Mouse (Mus musculus): Measurements from ENCODE around the gene Gga3. TPM values are rescaled to one million over a fixed set of nuclear protein-coding genes. Genes with fewer than 3 reads are reported as not detected.
A peak's percentile ranks its signal among the peaks of the same experiment; 100 is the strongest.

The Gga3 gene
- polyA plus RNA-seq, 1 experiment from 2014 or later, result 13.6 TPM

DNA sequence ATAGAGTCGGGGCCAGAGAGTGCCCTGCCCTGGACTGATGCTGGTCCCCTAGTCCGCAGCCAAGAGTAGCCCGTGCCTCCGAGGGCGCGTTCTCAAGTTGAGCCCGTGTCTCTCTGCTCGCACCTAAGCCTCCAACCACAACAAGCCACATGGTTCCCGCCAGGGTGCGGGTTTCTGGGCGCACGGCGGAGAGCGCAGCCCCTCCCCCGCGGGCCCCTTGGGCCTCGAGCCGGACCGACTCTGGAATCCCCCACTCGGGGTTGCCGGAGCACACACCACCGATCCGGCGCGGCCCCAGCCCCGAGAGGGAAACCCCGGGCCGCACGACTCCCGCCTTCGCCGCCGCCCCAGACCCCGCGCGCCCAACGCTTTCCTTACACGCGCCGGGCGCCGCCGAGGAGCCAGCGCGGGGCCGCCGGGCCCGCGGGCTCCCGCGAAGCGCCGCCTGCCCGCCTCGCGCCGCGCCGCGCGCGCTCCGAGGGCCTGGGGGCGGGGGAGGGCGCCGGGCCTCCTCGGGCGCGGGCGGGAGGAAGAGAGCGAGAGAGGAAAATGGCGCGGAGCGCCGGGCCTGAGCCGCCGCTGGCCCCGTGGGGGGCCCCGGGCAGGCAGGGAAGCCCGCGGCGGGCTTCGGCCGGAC, 68.3 kb downstream of the Gga3 start:
- peaks cover 6% of the 10 kb centered on the region for H3K36me3 ChIP-seq (replicated peaks; ENCODE audit: control insufficient read depth, insufficient read depth, low read depth, low read length)
- H3K4me2 ChIP-seq (ENCODE audit: low read depth, low read length), result peak overlapping the region; percentile 42
- peak; percentile 76 for DNase-seq (ENCODE audit: low spot score)
- no peaks in the 10 kb centered on the region for H3K4me1 ChIP-seq (ENCODE audit: control insufficient read depth, insufficient read depth, low read length)
- no peaks in the 10 kb centered on the region for H3K27me3 ChIP-seq (ENCODE audit: control insufficient read depth, insufficient read depth, low read length)
- H3K27ac ChIP-seq (replicated peaks; ENCODE audit: low read depth, low read length), result peak overlapping the region; percentile 98
- ATAC-seq (replicated peaks; ENCODE audit: insufficient number of reproducible peaks, low FRiP score, low TSS enrichment, low read depth), result peak; percentile 68
- peak overlapping the region; percentile 81 for H3K4me3 ChIP-seq (ENCODE audit: low read depth, low read length)
- no peaks in the 10 kb centered on the region for H3K9me3 ChIP-seq (replicated peaks; ENCODE audit: control insufficient read depth, low read length)
- under 1% methylated on average over 67 of the region's 84 CpGs for WGBS
- H3K9ac ChIP-seq (replicated peaks; ENCODE audit: low read length), result peak overlapping the region; percentile 99

DNA sequence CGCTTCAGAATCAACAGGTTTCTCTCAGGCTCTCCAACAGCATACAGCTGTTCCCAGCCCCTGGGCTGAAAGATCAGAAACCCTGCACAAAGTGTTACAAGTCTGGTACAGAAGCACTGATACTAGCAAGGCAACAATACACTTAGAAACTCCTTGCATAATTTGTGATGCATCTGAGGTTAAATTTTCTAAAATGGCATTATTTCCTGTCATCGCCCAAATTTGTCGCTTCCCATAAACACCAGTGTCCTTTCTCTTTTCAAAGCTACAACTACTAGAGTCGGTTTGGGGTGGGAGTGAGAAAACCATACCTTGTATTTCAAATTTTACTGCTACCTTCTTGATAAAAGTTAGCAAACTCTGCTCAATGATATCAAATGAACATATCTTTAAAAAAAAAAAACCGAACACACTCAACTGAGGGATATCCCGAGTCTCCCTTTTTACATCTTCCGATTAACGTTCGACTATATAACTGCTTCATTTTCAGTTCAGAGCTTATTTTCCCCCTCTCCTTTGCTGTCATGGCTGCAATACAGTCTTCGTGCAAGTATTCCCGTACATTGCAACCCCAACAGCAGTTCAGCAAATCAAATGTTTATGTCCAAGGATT, 69.0 kb downstream of the Gga3 start:
- WGBS, result 7% methylated on average over 11 of the region's 11 CpGs
- Histone ChIP-seq H3K9me3 (replicated peaks; ENCODE audit: control insufficient read depth, low read length) (no peaks in the 10 kb centered on the region), H3K36me3 (replicated peaks; ENCODE audit: control insufficient read depth, insufficient read depth, low read depth, low read length) (peaks cover 6% of the 10 kb centered on the region), H3K4me3 (ENCODE audit: low read depth, low read length) (peak overlapping the region; percentile 81), H3K27me3 (ENCODE audit: control insufficient read depth, insufficient read depth, low read length) (no peaks in the 10 kb centered on the region), H3K27ac (replicated peaks; ENCODE audit: low read depth, low read length) (peak overlapping the region; percentile 98), H3K4me1 (ENCODE audit: control insufficient read depth, insufficient read depth, low read length) (no peaks in the 10 kb centered on the region), H3K9ac (replicated peaks; ENCODE audit: low read length) (peak overlapping the region; percentile 99), H3K4me2 (ENCODE audit: low read depth, low read length) (peak overlapping the region; percentile 42)
- ATAC-seq (replicated peaks; ENCODE audit: insufficient number of reproducible peaks, low FRiP score, low TSS enrichment, low read depth), result no peak
- no peak for DNase-seq (ENCODE audit: low spot score)

Other genes with a start within 250 kb of the Gga3 start
- gene Hid1, start 236.3 kb downstream of the Gga3 start, polyA plus RNA-seq (2014; fragmentation: Nextera tagmentation; extraction: Ambion mirVana), result 6.9 and 7.1 TPM in 2 replicates
- 15.2 and 15.7 TPM in 2 replicates for gene Cdr2l, start 222.1 kb downstream of the Gga3 start, polyA plus RNA-seq (2014; fragmentation: Nextera tagmentation; extraction: Ambion mirVana)
- gene Mrpl58, start 200.3 kb downstream of the Gga3 start, polyA plus RNA-seq (2014; fragmentation: Nextera tagmentation; extraction: Ambion mirVana), result 217 and 221 TPM in 2 replicates
- gene Atp5h, start 184.1 kb downstream of the Gga3 start, polyA plus RNA-seq (2014; fragmentation: Nextera tagmentation; extraction: Ambion mirVana), result 893 and 931 TPM in 2 replicates
- gene Kctd2, start 183.9 kb downstream of the Gga3 start, polyA plus RNA-seq (2014; fragmentation: Nextera tagmentation; extraction: Ambion mirVana), result 18.8 and 21.0 TPM in 2 replicates
- not detected in 2 replicates for gene Trim80, start 163.5 kb downstream of the Gga3 start, polyA plus RNA-seq (2014; fragmentation: Nextera tagmentation; extraction: Ambion mirVana)
- gene Slc16a5, start 141.6 kb downstream of the Gga3 start, polyA plus RNA-seq (2014; fragmentation: Nextera tagmentation; extraction: Ambion mirVana), result 0.22 TPM in 1 of 2 replicates, not detected in the other
- gene Armc7, start 128.4 kb downstream of the Gga3 start, polyA plus RNA-seq (2014; fragmentation: Nextera tagmentation; extraction: Ambion mirVana), result 8.1 and 8.7 TPM in 2 replicates
- gene Nt5c, start 112.2 kb downstream of the Gga3 start, polyA plus RNA-seq (2014; fragmentation: Nextera tagmentation; extraction: Ambion mirVana), result 67.4 and 70.7 TPM in 2 replicates
- gene Jpt1, start 89.7 kb downstream of the Gga3 start, polyA plus RNA-seq (2014; fragmentation: Nextera tagmentation; extraction: Ambion mirVana), result 654 and 692 TPM in 2 replicates
- gene Sumo2, start 67.8 kb downstream of the Gga3 start, polyA plus RNA-seq (2014; fragmentation: Nextera tagmentation; extraction: Ambion mirVana), result 1,638 and 1,712 TPM in 2 replicates
- 204 and 210 TPM in 2 replicates for gene Nup85, start 39.6 kb downstream of the Gga3 start, polyA plus RNA-seq (2014; fragmentation: Nextera tagmentation; extraction: Ambion mirVana)
- 110 and 114 TPM in 2 replicates for gene Mrps7, start 126 bp downstream of the Gga3 start, polyA plus RNA-seq (2014; fragmentation: Nextera tagmentation; extraction: Ambion mirVana)
- gene Mif4gd, start 8.9 kb upstream of the Gga3 start, polyA plus RNA-seq (2014; fragmentation: Nextera tagmentation; extraction: Ambion mirVana), result 15.8 and 18.2 TPM in 2 replicates
- 19.9 and 20.2 TPM in 2 replicates for gene Slc25a19, start 24.2 kb upstream of the Gga3 start, polyA plus RNA-seq (2014; fragmentation: Nextera tagmentation; extraction: Ambion mirVana)
- 59.0 and 61.8 TPM in 2 replicates for gene Grb2, start 104.5 kb upstream of the Gga3 start, polyA plus RNA-seq (2014; fragmentation: Nextera tagmentation; extraction: Ambion mirVana)
- gene Tmem94, start 161.4 kb upstream of the Gga3 start, polyA plus RNA-seq (2014; fragmentation: Nextera tagmentation; extraction: Ambion mirVana), result 10.3 and 14.6 TPM in 2 replicates
- 11.9 TPM in 2 replicates for gene Caskin2, start 209.6 kb upstream of the Gga3 start, polyA plus RNA-seq (2014; fragmentation: Nextera tagmentation; extraction: Ambion mirVana)
- 19.8 and 22.2 TPM in 2 replicates for gene Tsen54, start 210.7 kb upstream of the Gga3 start, polyA plus RNA-seq (2014; fragmentation: Nextera tagmentation; extraction: Ambion mirVana)
- 4.9 and 7.5 TPM in 2 replicates for gene Llgl2, start 220.0 kb upstream of the Gga3 start, polyA plus RNA-seq (2014; fragmentation: Nextera tagmentation; extraction: Ambion mirVana)

Data from embryonic facial prominence, embryonic 11.5 days (tissue).